Mouse (Mus musculus) midbrain, embryonic 12.5 days (tissue): ENCODE results near the gene Rnf186. TPM values are rescaled to one million over a fixed set of nuclear protein-coding genes. Genes with fewer than 3 reads are reported as not detected.

ENCODE experiments used
- ATAC-seq: fragments of 200-750 bp; cut with Nextera tagmentation; 2 replicates; pipeline ENCODE4 v1.8.0; 2017; ENCODE audit warnings: low read depth, moderate TSS enrichment, moderate library complexity; ENCODE audit not compliant: low FRiP score
- H3K27ac ChIP-seq: fragments of 300-500 bp; sonication (generic); replicated peaks from 2 replicates; pipeline ENCODE4 v1.5.1; 2016; ENCODE audit warnings: mild to moderate bottlenecking
- H3K27me3 ChIP-seq: fragments of 300-500 bp; sonication (generic); 2 replicates; pipeline ENCODE4 v1.6.1; 2016; ENCODE audit warnings: mild to moderate bottlenecking
- H3K36me3 ChIP-seq: fragments of 300-500 bp; sonication (generic); 2 replicates; pipeline ENCODE4 v1.6.1; 2016
- H3K4me1 ChIP-seq: fragments of 300-500 bp; sonication (generic); 2 replicates; pipeline ENCODE4 v1.6.1; 2016
- H3K4me2 ChIP-seq: fragments of 300-500 bp; sonication (generic); replicated peaks from 2 replicates; pipeline ENCODE4 v1.6.1; 2016; ENCODE audit warnings: mild to moderate bottlenecking, moderate library complexity
- H3K4me3 ChIP-seq: fragments of 300-500 bp; sonication (generic); 2 replicates; pipeline ENCODE4 v1.5.1; 2016; ENCODE audit warnings: mild to moderate bottlenecking
- H3K9ac ChIP-seq: fragments of 300-500 bp; sonication (generic); replicated peaks from 2 replicates; pipeline ENCODE4 v1.6.1; 2016; ENCODE audit warnings: mild to moderate bottlenecking, moderate library complexity
- H3K9me3 ChIP-seq: fragments of 300-500 bp; sonication (generic); 2 replicates; pipeline ENCODE4 v1.6.1; 2016; ENCODE audit warnings: mild to moderate bottlenecking
- WGBS: fragments of 180-500 bp; shearing (Covaris S2); methylation state at CpG from one replicate; pipeline ENCODE4 v1.1.7; 2016; 5-methylcytosine and 5-hydroxymethylcytosine counted together
- polyA plus RNA-seq: library from polyadenylated mRNA; unstranded; fragments of >200 nt; fragmentation: Nextera tagmentation; extraction: Ambion mirVana; gene quantifications from 2 replicates; pipeline ENCODE4 v1.2.1, GENCODE M21; 2016

Gene Rnf186
- polyA plus RNA-seq: not detected in 2 replicates

DNA sequence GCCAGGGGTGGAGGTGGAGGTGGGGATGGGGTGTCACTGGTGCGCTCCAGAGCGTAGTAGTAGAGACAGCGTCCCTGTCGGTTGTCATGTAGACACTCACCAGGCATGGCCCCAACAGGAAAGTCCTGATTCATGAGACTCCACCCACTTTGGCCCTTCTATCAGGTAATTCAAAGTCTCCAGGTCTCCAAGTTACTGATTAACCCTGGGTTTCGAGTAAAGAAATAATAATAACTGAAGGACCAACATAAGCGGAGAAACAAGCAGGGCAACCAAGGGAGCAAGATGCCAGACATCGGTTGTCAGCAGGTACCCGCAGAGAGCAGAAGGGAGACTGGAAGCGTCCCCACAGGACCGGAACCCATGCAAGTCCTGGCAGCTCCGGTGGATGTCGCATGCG is at the start of gene Rnf186:
Rnf186 (plus strand) TSS at position 247 of the 400 bp plus-strand sequence.
- Histone ChIP-seq H3K27me3 (0 out of 2 replicates have a peak, but pooled peaks cover 6% of the 10 kb centered on the region), H3K4me3 (no peak within 1 kb of the TSS), H3K4me2 (no peak within 1 kb of the TSS), H3K9me3 (no peaks in the 10 kb centered on the region), H3K9ac (no peak within 1 kb of the TSS), H3K36me3 (no peaks in the 10 kb centered on the region), H3K4me1 (no peaks in the 10 kb centered on the region), H3K27ac (no peak within 1 kb of the TSS)
- no peak for ATAC-seq
- WGBS: 94% methylated on average over 13 of the region's 13 CpGs

DNA sequence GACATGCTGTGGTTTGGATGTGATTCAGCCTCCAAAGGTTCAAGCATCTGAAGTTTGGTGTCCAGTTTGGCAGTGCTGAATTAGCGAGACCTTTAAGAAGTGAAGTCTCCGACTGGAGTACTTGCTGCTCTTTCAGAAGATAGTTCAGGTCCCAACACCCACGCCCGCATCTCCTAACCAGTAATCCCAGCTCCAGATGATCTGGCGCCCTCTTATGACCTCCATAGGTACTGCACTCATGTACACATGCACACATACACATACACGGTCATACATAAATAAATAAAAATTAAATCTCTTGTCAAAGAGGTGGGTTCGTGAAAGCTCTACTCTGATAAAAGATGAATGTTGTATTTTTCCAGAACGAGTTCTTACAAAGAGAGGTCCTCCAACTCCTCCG is 49.6 kb upstream of the Rnf186 start:
- Histone ChIP-seq H3K27ac (no peak overlapping the region), H3K36me3 (no peaks in the 10 kb centered on the region), H3K9ac (no peak overlapping the region), H3K4me2 (no peak overlapping the region), H3K4me3 (no peak overlapping the region), H3K4me1 (peaks cover 15% of the 10 kb centered on the region), H3K9me3 (no peaks in the 10 kb centered on the region), H3K27me3 (peaks cover 3% of the 10 kb centered on the region; the same call in 1 of the 2 replicates)
- no peak for ATAC-seq
- WGBS: 83% methylated on average over 9 of the region's 9 CpGs

DNA sequence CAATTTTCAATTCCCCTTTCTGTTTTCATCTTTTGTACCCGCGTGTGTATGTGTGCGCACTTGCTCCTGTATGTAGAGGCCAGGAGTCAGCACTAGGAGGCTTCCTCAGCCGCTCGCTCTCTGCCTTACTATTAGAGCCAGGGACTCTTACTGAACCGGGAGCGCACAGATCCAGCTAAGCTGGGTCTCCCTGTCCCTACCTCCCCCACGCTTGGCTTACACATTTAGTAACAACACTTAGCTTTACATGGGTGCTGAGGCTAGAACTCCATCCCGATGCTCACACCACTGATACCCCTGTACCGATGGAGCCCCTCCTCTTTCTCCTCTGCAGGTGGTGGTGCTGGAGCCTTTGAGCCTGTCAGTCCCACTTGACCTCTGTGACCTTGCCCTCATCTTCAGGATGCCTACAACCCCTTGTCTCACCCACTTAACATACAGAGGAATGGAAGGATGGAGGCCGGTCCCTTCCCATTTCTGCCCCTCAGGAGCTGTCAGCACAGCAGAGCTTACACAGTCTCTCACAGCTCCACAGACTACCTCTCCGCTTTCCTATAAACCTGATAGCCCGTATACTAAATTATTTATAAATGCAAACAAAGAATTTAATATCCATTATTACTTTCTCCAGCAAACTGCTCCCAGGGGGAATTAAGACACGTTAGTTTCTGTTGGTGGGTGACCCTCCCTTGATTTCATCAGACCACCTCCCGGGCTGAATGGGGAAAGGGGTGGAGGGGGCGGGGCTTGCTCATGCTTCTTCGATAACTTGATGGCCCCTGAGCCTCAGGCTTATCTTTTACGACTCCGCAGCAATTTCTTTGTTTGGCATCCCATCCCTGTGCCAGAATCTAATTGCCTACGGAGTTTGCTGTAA is 45.4 kb upstream of the Rnf186 start:
- H3K4me2 ChIP-seq: peak overlapping the region; percentile 52
- peak overlapping the region; percentile 24 for H3K4me3 ChIP-seq
- H3K9me3 ChIP-seq: no peaks in the 10 kb centered on the region
- peaks cover 10% of the 10 kb centered on the region; the same call in 1 of the 2 replicates for H3K27me3 ChIP-seq
- no peak; the same call in 1 of the 2 replicates for ATAC-seq
- 34% methylated on average over 20 of the region's 20 CpGs for WGBS
- no peaks in the 10 kb centered on the region for H3K36me3 ChIP-seq
- no peak overlapping the region for H3K27ac ChIP-seq
- no peak overlapping the region; the same call in 1 of the 2 replicates for H3K9ac ChIP-seq
- peaks cover 7% of the 10 kb centered on the region; the same call in 1 of the 2 replicates for H3K4me1 ChIP-seq

DNA sequence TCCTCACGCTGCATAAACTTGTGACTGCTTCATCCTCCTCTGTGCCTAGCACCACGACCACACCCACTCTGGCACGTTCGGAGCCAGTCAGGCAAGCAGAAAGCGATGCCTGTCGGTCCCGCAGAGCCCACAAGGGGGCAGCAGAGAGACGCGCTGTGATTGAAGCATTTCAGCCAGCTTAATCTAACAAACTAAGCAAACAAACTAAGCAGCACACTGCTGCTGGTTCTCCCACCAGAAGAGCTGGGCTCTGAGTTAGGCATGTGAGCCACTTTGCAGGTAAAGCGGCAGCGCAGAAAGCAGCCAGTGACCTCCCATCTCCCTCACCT is 44.8 kb upstream of the Rnf186 start:
- Histone ChIP-seq H3K4me1 (peaks cover 7% of the 10 kb centered on the region; the same call in 1 of the 2 replicates), H3K27me3 (peaks cover 10% of the 10 kb centered on the region; the same call in 1 of the 2 replicates), H3K4me3 (peak overlapping the region; percentile 24), H3K9me3 (no peaks in the 10 kb centered on the region), H3K9ac (no peak overlapping the region), H3K4me2 (peak overlapping the region; percentile 52), H3K36me3 (no peaks in the 10 kb centered on the region), H3K27ac (no peak overlapping the region)
- 0 out of 2 replicates have a peak, but pooled peaks have one; percentile 44 for ATAC-seq
- 2% methylated on average over 11 of the region's 11 CpGs for WGBS

DNA sequence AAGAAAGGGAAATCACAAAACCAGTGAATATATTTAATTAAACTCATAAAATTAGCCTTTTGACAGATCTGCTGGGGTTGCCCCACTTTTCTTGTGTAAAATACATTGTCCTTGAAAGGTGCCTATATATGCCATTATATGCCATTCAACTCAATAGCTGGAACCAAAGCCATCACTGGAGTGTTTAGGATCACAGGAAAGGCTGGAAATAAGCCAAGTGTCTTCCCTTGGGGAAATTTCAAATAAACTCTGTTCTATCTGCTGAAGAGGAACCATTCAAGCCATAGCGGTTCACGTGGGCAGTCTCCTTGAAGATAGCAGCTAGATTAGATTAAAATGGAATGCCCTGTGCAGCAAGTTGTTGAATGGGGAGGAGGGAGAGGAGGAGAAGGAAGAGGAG is 41.4 kb upstream of the Rnf186 start:
- Histone ChIP-seq H3K27ac (no peak overlapping the region), H3K4me1 (peaks cover 7% of the 10 kb centered on the region; the same call in 1 of the 2 replicates), H3K36me3 (no peaks in the 10 kb centered on the region), H3K4me3 (no peak overlapping the region), H3K9me3 (no peaks in the 10 kb centered on the region), H3K9ac (no peak overlapping the region), H3K27me3 (peaks cover 10% of the 10 kb centered on the region; the same call in 1 of the 2 replicates), H3K4me2 (no peak overlapping the region)
- 77% methylated on average over 2 of the region's 2 CpGs for WGBS
- ATAC-seq: no peak

DNA sequence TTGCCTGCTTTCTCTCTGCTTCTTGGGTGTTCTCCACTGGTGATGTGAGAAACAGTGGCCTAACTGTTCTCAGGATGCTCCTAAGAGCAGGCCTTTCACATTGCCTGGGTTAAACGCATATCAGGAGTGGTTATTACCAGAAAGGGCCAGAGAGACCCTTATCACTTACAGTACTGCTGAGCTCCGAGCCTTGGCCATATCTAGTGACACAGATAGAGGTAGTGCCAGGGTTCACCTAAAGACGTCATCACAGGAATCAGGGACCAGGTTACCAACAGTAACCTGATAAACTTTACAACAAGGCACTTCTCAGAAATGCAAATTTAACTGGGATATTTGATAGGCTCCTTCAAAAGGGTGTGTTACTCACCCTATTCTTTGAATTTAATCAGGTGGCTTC is 33.0 kb upstream of the Rnf186 start:
- 79% methylated on average over 3 of the region's 3 CpGs for WGBS
- Histone ChIP-seq H3K9me3 (no peaks in the 10 kb centered on the region), H3K4me1 (no peaks in the 10 kb centered on the region), H3K27ac (no peak overlapping the region), H3K27me3 (no peaks in the 10 kb centered on the region), H3K36me3 (no peaks in the 10 kb centered on the region), H3K4me3 (no peak overlapping the region), H3K4me2 (no peak overlapping the region), H3K9ac (no peak overlapping the region)
- no peak for ATAC-seq

DNA sequence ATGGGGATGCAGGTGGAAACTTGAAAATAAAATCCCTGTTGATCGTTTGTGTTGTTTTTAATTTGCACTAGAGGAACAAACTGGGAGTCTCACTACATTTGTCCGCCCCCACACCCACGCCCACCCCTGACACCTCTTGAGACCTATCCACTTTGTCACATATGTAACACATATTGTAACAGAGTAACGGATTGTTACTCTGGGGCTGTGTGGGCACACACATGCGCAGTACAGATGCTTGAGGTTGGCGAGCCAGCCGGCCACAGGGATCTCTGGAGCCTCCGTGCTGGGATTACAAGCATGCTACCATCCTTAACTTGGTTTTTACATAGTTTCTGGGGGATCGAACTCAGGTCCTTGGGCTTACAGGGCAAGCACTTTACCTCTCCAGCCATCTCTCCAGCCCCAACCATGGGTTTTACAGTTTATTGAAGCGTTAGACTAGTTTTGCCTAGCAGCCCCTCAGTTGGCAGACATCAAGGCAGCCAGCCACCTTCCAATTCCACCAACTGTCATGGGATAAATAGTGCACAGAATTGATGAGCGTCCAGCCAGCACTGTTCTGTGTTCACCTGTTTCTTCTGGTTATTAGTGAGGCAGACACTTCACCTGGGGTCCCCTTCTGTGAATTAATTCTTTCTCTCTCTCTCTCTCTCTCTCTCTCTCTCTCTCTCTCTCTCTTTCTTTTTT is 32.3 kb upstream of the Rnf186 start:
- no peaks in the 10 kb centered on the region for H3K4me1 ChIP-seq
- no peak for ATAC-seq
- no peaks in the 10 kb centered on the region for H3K36me3 ChIP-seq
- no peak overlapping the region for H3K4me3 ChIP-seq
- no peak overlapping the region for H3K4me2 ChIP-seq
- no peaks in the 10 kb centered on the region for H3K27me3 ChIP-seq
- WGBS: 91% methylated on average over 11 of the region's 11 CpGs
- no peak overlapping the region for H3K27ac ChIP-seq
- H3K9me3 ChIP-seq: no peaks in the 10 kb centered on the region
- no peak overlapping the region for H3K9ac ChIP-seq

DNA sequence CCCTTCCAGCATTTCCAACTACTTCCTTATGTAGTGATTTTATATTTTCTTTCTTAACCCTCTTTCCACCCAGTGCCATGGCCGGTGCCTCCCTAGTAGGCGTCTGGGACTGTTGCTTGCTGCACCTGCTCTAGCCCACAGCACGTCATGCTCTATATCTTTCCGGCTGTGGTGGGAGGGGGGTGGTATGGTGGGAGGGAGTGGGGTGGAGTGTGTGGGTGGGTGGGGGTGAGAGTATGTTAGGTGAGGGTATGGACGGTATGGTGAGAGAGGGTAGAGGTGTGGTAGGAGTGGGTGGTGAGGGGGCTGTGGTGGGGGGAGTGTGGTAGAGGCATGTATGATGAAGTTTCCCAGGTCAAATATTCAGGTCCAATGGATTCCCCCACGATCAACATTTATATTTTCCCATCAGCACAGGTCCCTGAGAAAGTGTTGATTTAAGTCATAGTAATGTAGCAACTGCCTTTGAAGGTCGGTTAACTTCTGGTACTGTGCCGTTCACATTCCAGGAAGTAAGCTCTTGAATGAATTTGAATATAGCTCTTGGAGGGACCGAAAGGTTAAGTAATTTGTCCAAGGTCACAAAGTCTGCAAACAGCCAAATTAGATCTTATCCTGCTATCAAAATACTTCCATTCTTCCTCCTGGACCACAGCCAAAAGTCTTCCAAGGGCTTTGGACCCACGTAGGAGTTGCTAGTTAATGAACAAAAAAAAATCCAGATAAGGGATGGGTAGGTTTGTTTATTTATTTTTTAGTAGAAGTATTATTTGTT is 28.2 kb upstream of the Rnf186 start:
- no peaks in the 10 kb centered on the region for H3K36me3 ChIP-seq
- H3K4me3 ChIP-seq: no peak overlapping the region
- WGBS: 84% methylated on average over 10 of the region's 10 CpGs
- H3K4me1 ChIP-seq: peaks cover 5% of the 10 kb centered on the region; the same call in 1 of the 2 replicates
- no peak overlapping the region for H3K9ac ChIP-seq
- no peak for ATAC-seq
- no peak overlapping the region for H3K4me2 ChIP-seq
- H3K27ac ChIP-seq: no peak overlapping the region
- no peaks in the 10 kb centered on the region for H3K9me3 ChIP-seq
- H3K27me3 ChIP-seq: no peaks in the 10 kb centered on the region

DNA sequence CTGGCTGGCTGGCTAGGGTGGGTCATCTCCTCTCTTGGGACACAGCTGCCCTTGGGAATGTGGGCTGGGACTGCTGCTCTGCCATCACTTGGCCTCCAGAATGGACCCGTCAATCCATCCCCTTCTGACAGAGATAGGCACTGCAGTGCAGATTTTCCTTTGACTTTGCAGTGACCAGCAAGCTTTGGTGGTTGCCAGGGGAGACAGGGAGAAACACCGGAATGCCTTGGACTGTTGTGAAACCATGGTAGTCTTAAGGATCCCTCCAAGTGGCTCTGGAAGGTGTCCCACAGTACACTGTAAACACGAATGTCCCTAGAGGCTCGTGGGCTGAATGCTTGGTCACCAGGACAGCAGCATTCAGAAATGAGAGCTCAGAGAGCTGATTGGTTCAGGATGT is 27.4 kb upstream of the Rnf186 start:
- no peak for ATAC-seq
- Histone ChIP-seq H3K9ac (no peak overlapping the region), H3K36me3 (no peaks in the 10 kb centered on the region), H3K9me3 (no peaks in the 10 kb centered on the region), H3K27me3 (no peaks in the 10 kb centered on the region), H3K4me1 (peaks cover 5% of the 10 kb centered on the region; the same call in 1 of the 2 replicates), H3K27ac (no peak overlapping the region), H3K4me3 (no peak overlapping the region), H3K4me2 (no peak overlapping the region)
- 56% methylated on average over 4 of the region's 4 CpGs for WGBS

DNA sequence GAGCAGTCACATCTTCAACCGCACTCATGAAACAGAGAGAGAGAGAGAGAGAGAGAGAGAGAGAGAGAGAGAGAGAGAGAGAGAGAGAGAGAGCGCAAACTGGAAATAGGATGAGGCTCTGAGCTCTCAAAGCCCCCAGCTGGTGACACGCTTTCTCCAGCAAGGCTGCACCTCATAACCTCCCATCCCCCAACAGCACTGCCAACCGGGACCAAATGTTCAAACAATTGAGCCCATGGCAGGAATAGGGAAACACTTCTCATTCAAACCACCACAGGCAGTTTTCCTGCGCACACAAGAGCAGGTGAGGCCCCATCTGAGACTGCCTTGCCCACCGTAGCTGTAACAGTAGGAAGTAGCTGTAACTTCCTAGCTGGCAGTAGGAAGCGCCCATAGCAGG is 25.5 kb upstream of the Rnf186 start:
- no peak for ATAC-seq
- Histone ChIP-seq H3K27ac (no peak overlapping the region), H3K4me1 (peaks cover 5% of the 10 kb centered on the region; the same call in 1 of the 2 replicates), H3K4me2 (no peak overlapping the region), H3K4me3 (no peak overlapping the region), H3K9me3 (no peaks in the 10 kb centered on the region), H3K27me3 (no peaks in the 10 kb centered on the region), H3K9ac (no peak overlapping the region), H3K36me3 (no peaks in the 10 kb centered on the region)
- 44% methylated on average over 7 of the region's 7 CpGs for WGBS

DNA sequence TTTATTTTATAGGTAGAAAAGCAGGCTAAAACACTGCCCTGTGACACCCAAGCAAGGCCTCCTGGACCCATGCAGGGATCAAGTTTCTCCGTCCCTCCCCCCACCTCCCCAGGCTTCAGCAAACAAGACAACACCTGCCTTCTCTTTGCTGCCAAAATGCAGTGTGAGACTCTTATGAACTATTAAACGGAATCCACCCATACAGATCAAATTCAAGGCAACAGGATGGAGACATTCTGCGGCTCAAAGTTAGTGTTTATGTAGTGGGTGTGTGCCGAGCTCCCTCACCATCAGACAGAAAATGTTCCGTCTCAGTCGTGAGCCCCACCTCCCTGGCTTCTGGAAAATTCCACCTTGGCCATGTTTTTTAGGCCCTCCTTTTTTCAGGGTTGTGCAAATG is 24.9 kb upstream of the Rnf186 start:
- WGBS: 64% methylated on average over 6 of the region's 6 CpGs
- Histone ChIP-seq H3K9ac (no peak overlapping the region), H3K4me3 (no peak overlapping the region), H3K4me1 (peaks cover 5% of the 10 kb centered on the region; the same call in 1 of the 2 replicates), H3K36me3 (no peaks in the 10 kb centered on the region), H3K4me2 (no peak overlapping the region), H3K27ac (no peak overlapping the region), H3K27me3 (no peaks in the 10 kb centered on the region), H3K9me3 (no peaks in the 10 kb centered on the region)
- ATAC-seq: no peak
